Mouse (Mus musculus) intestine, postnatal 0 days (tissue): ENCODE measurements at regions not wholly inside any gene's neighbourhood (a gene's known extent, or its start where the extent isn't known, plus 50 kb on each side); places are given as distances from the start of the nearest gene placed in this dataset.

Source experiments
- ATAC-seq: fragments of 200-750 bp; cut with Nextera tagmentation; 2 replicates; pipeline ENCODE4 v1.8.0; 2017; ENCODE audit warnings: mild to moderate bottlenecking, moderate TSS enrichment, moderate library complexity
- H3K27ac ChIP-seq: fragments of 300-500 bp; sonication (generic); 2 replicates; pipeline ENCODE4 v1.5.1; 2014; ENCODE audit warnings: mild to moderate bottlenecking, low read depth, low read length, moderate library complexity
- H3K27me3 ChIP-seq: fragments of 300-500 bp; sonication (generic); replicated peaks from 2 replicates; pipeline ENCODE4 v1.6.1; 2014; ENCODE audit warnings: low read length, mixed read lengths; ENCODE audit not compliant: control insufficient read depth, insufficient read depth
- H3K36me3 ChIP-seq: fragments of 300-500 bp; sonication (generic); 2 replicates; pipeline ENCODE4 v1.6.1; 2014; ENCODE audit warnings: mild to moderate bottlenecking, moderate library complexity; ENCODE audit not compliant: control insufficient read depth, insufficient read depth
- H3K4me1 ChIP-seq: fragments of 300-500 bp; sonication (generic); replicated peaks from 2 replicates; pipeline ENCODE4 v1.6.1; 2014; ENCODE audit warnings: antibody characterized with exemption, low read length, mixed read lengths; ENCODE audit not compliant: control insufficient read depth, insufficient read depth
- H3K4me2 ChIP-seq: fragments of 300-500 bp; sonication (generic); replicated peaks from 2 replicates; pipeline ENCODE4 v1.6.1; 2014; ENCODE audit warnings: low read depth, mild to moderate bottlenecking, moderate library complexity
- H3K4me3 ChIP-seq: fragments of 300-500 bp; sonication (generic); 2 replicates; pipeline ENCODE4 v1.5.1; 2014; ENCODE audit warnings: low read depth, low read length
- H3K9ac ChIP-seq: fragments of 300-500 bp; sonication (generic); 2 replicates; pipeline ENCODE4 v1.6.1; 2014; ENCODE audit warnings: mild to moderate bottlenecking, low read depth, low read length
- H3K9me3 ChIP-seq: fragments of 300-500 bp; sonication (generic); 2 replicates; pipeline ENCODE4 v1.6.1; 2016; ENCODE audit warnings: mixed run types; ENCODE audit not compliant: control insufficient read depth
- CTCF ChIP-seq: sonication (generic); IDR thresholded peaks from 2 replicates; pipeline ENCODE4 v1.5.1; 2016; ENCODE audit warnings: low read depth, mild to moderate bottlenecking, control low read depth, antibody characterized with exemption, moderate library complexity
- WGBS: fragments of 180-500 bp; shearing (Covaris S2); extraction: QIAGEN DNeasy Blood & Tissue Kit; methylation state at CpG from one replicate; pipeline ENCODE4 v1.1.7; 2014; 5-methylcytosine and 5-hydroxymethylcytosine counted together

GRCm38 (mm10) chr3:56380316-56380715, 196.8 kb upstream of the Nbea start:
- no peaks in the 10 kb centered on the region for H3K4me1 ChIP-seq
- ATAC-seq, result no peak

GRCm38 (mm10) chr3:56379500-56379899, 196.0 kb upstream of the Nbea start:
- Histone ChIP-seq H3K27me3 (no peaks in the 10 kb centered on the region), H3K27ac (no peak overlapping the region), H3K36me3 (no peaks in the 10 kb centered on the region), H3K4me3 (no peak overlapping the region), H3K4me1 (no peaks in the 10 kb centered on the region), H3K4me2 (no peak overlapping the region), H3K9me3 (no peaks in the 10 kb centered on the region; the same call in 1 of the 2 replicates), H3K9ac (no peak overlapping the region)
- no peak for ATAC-seq
- TF ChIP-seq CTCF, result no peak
- 64% methylated on average over 3 of the region's 3 CpGs for WGBS

More at GRCm38 (mm10) chr3:56380316-56380715, 196.8 kb upstream of the Nbea start:
- TF ChIP-seq CTCF, result no peak
- Histone ChIP-seq H3K9ac (no peak overlapping the region), H3K4me2 (no peak overlapping the region), H3K27ac (no peak overlapping the region), H3K9me3 (no peaks in the 10 kb centered on the region; the same call in 1 of the 2 replicates), H3K4me3 (no peak overlapping the region), H3K27me3 (no peaks in the 10 kb centered on the region), H3K36me3 (no peaks in the 10 kb centered on the region)

- TF ChIP-seq CTCF, result no peak
- H3K27ac ChIP-seq, result no peak overlapping the region
- H3K9me3 ChIP-seq, result no peaks in the 10 kb centered on the region
- no peaks in the 10 kb centered on the region for H3K27me3 ChIP-seq
- H3K36me3 ChIP-seq, result no peaks in the 10 kb centered on the region
- ATAC-seq, result no peak
- 84% methylated on average over 2 of the region's 2 CpGs for WGBS
- no peak overlapping the region for H3K4me3 ChIP-seq
- no peak overlapping the region for H3K4me2 ChIP-seq
- no peak overlapping the region for H3K9ac ChIP-seq
- no peaks in the 10 kb centered on the region for H3K4me1 ChIP-seq
Observed at GRCm38 (mm10) chr3:56362543-56362942, 179.0 kb upstream of the Nbea start.

- no peak for TF ChIP-seq CTCF
- 56% methylated on average over 6 of the region's 6 CpGs for WGBS
Observed at GRCm38 (mm10) chr3:56357035-56357701, 173.7 kb upstream of the Nbea start.

GRCm38 (mm10) chr3:56356163-56356882, 172.8 kb upstream of the Nbea start:
- no peaks in the 10 kb centered on the region for H3K9me3 ChIP-seq
- no peak overlapping the region for H3K4me3 ChIP-seq
- no peaks in the 10 kb centered on the region for H3K4me1 ChIP-seq
- ATAC-seq, result no peak
- H3K36me3 ChIP-seq, result no peaks in the 10 kb centered on the region
- WGBS, result 87% methylated on average over 5 of the region's 5 CpGs
- H3K9ac ChIP-seq, result no peak overlapping the region
- no peak for TF ChIP-seq CTCF
- no peaks in the 10 kb centered on the region for H3K27me3 ChIP-seq
- H3K27ac ChIP-seq, result no peak overlapping the region
- no peak overlapping the region for H3K4me2 ChIP-seq

More at GRCm38 (mm10) chr3:56357035-56357701, 173.7 kb upstream of the Nbea start:
- Histone ChIP-seq H3K9me3 (no peaks in the 10 kb centered on the region), H3K27ac (no peak overlapping the region), H3K4me3 (no peak overlapping the region), H3K9ac (no peak overlapping the region), H3K4me2 (no peak overlapping the region), H3K4me1 (no peaks in the 10 kb centered on the region), H3K36me3 (no peaks in the 10 kb centered on the region), H3K27me3 (no peaks in the 10 kb centered on the region)
- no peak for ATAC-seq
